Mouse (Mus musculus) embryonic facial prominence, embryonic 11.5 days (tissue): ENCODE results near the gene Klhl9. TPM values are rescaled to one million over a fixed set of nuclear protein-coding genes. Genes with fewer than 3 reads are reported as not detected.

Source experiments
- ATAC-seq: fragments of 200-750 bp; cut with Nextera tagmentation; replicated peaks from 2 replicates; pipeline ENCODE4 v1.8.0; 2017; ENCODE audit warnings: low read depth; ENCODE audit not compliant: insufficient number of reproducible peaks, low FRiP score, low TSS enrichment
- DNase-seq: peaks from one replicate; pipeline ENCODE4 v3.0.0-alpha.2; 2015; ENCODE audit warnings: low spot score
- H3K27ac ChIP-seq: fragments of 300-500 bp; sonication (generic); replicated peaks from 2 replicates; pipeline ENCODE4 v1.5.1; 2014; ENCODE audit warnings: mild to moderate bottlenecking, low read depth, low read length, control low read depth
- H3K27me3 ChIP-seq: fragments of 300-500 bp; sonication (generic); 2 replicates; pipeline ENCODE4 v1.6.1; 2014; ENCODE audit warnings: mild to moderate bottlenecking, low read length, moderate library complexity, mixed read lengths; ENCODE audit not compliant: control insufficient read depth, insufficient read depth
- H3K36me3 ChIP-seq: fragments of 300-500 bp; sonication (generic); replicated peaks from 2 replicates; pipeline ENCODE4 v1.6.1; 2014; ENCODE audit warnings: low read depth, mild to moderate bottlenecking, low read length, moderate library complexity, mixed read lengths; ENCODE audit not compliant: control insufficient read depth, insufficient read depth
- H3K4me1 ChIP-seq: fragments of 300-500 bp; sonication (generic); 2 replicates; pipeline ENCODE4 v1.6.1; 2014; ENCODE audit warnings: low read length, mixed read lengths; ENCODE audit not compliant: control insufficient read depth, insufficient read depth
- H3K4me2 ChIP-seq: fragments of 300-500 bp; sonication (generic); 2 replicates; pipeline ENCODE4 v1.6.1; 2014; ENCODE audit warnings: low read depth, mild to moderate bottlenecking, control low read depth, low read length, moderate library complexity
- H3K4me3 ChIP-seq: fragments of 300-500 bp; sonication (generic); 2 replicates; pipeline ENCODE4 v1.5.1; 2014; ENCODE audit warnings: low read depth, low read length, control low read depth
- H3K9ac ChIP-seq: fragments of 300-500 bp; sonication (generic); replicated peaks from 2 replicates; pipeline ENCODE4 v1.6.1; 2014; ENCODE audit warnings: mild to moderate bottlenecking, control low read depth, low read length
- H3K9me3 ChIP-seq: fragments of 300-500 bp; sonication (generic); replicated peaks from 2 replicates; pipeline ENCODE4 v1.6.1; 2016; ENCODE audit warnings: mild to moderate bottlenecking, low read length, inconsistent platforms, mixed read lengths; ENCODE audit not compliant: control insufficient read depth
- WGBS: fragments of 180-500 bp; shearing (Covaris S2); extraction: QIAGEN DNeasy Blood & Tissue Kit; methylation state at CpG from one replicate; pipeline ENCODE4 v1.1.7; 2014; 5-methylcytosine and 5-hydroxymethylcytosine counted together
- polyA plus RNA-seq: library from polyadenylated mRNA; unstranded; fragments of >200 nt; fragmentation: Nextera tagmentation; extraction: Ambion mirVana; gene quantifications from 2 replicates; pipeline ENCODE4 v1.2.1, GENCODE M21; 2014

Klhl9 gene
- polyA plus RNA-seq, 1 experiment from 2014 or later = 180 TPM

GRCm38 (mm10) chr4:88705924-88706323 lies 16.3 kb downstream of the Klhl9 start:
- no peaks in the 10 kb centered on the region for H3K27me3 ChIP-seq
- no peaks in the 10 kb centered on the region for H3K36me3 ChIP-seq
- H3K9me3 ChIP-seq = no peaks in the 10 kb centered on the region
- DNase-seq (no peak), ATAC-seq (no peak)
- no peaks in the 10 kb centered on the region for H3K4me1 ChIP-seq
- 50% methylated on average over 3 of the region's 3 CpGs for WGBS
- H3K9ac ChIP-seq = no peak overlapping the region
- no peak overlapping the region for H3K4me2 ChIP-seq
- no peak overlapping the region for H3K27ac ChIP-seq
- H3K4me3 ChIP-seq = no peak overlapping the region

DNA sequence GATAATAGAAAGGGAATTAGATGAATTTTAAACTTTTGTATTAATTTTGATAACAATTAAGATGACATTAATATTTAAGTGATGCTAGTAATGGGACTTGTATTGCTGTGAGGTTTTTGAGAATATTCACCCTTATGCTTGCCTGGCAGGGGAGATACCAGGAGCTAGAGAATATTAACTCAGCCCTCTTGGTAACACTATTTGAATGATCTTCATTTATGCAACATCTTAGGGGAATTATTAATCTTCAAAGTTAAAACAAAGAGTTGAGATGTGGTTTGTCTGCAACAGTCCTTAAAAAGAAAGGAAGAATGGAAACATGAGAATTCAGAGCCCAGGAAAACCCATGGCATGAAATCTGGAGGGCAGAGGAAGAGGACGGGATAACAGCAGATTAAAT lies 23.0 kb downstream of the Klhl9 start:
- H3K36me3 ChIP-seq = no peaks in the 10 kb centered on the region
- no peak overlapping the region for H3K4me2 ChIP-seq
- H3K27ac ChIP-seq = no peak overlapping the region
- no peak overlapping the region for H3K9ac ChIP-seq
- no peaks in the 10 kb centered on the region for H3K27me3 ChIP-seq
- no peak for DNase-seq
- 87% methylated on average over 1 of the region's 1 CpGs for WGBS
- no peak overlapping the region for H3K4me3 ChIP-seq
- no peaks in the 10 kb centered on the region for H3K4me1 ChIP-seq
- H3K9me3 ChIP-seq = no peaks in the 10 kb centered on the region
- ATAC-seq = no peak

- Histone ChIP-seq H3K9ac (no peak overlapping the region), H3K36me3 (no peaks in the 10 kb centered on the region), H3K4me1 (no peaks in the 10 kb centered on the region), H3K27ac (no peak overlapping the region), H3K9me3 (no peaks in the 10 kb centered on the region), H3K4me3 (no peak overlapping the region), H3K4me2 (no peak overlapping the region), H3K27me3 (no peaks in the 10 kb centered on the region)
- ATAC-seq = no peak
- no peak for DNase-seq
- WGBS = 82% methylated on average over 5 of the region's 5 CpGs
Measured at GRCm38 (mm10) chr4:88698781-88699180, 23.5 kb downstream of the Klhl9 start.

GRCm38 (mm10) chr4:88697753-88698152 lies 24.5 kb downstream of the Klhl9 start:
- DNase-seq = no peak
- H3K4me1 ChIP-seq = no peaks in the 10 kb centered on the region
- no peak for ATAC-seq
- H3K4me2 ChIP-seq = no peak overlapping the region
- WGBS = 85% methylated on average over 4 of the region's 4 CpGs
- H3K36me3 ChIP-seq = no peaks in the 10 kb centered on the region
- H3K27me3 ChIP-seq = no peaks in the 10 kb centered on the region
- no peak overlapping the region for H3K4me3 ChIP-seq
- H3K27ac ChIP-seq = no peak overlapping the region
- H3K9me3 ChIP-seq = no peaks in the 10 kb centered on the region
- no peak overlapping the region for H3K9ac ChIP-seq

GRCm38 (mm10) chr4:88697108-88697507 lies 25.2 kb downstream of the Klhl9 start:
- no peaks in the 10 kb centered on the region for H3K4me1 ChIP-seq
- no peak for DNase-seq
- H3K4me3 ChIP-seq = no peak overlapping the region
- H3K9ac ChIP-seq = no peak overlapping the region
- H3K36me3 ChIP-seq = no peaks in the 10 kb centered on the region
- ATAC-seq = no peak
- WGBS = 65% methylated on average over 6 of the region's 6 CpGs
- no peaks in the 10 kb centered on the region for H3K9me3 ChIP-seq
- H3K27ac ChIP-seq = no peak overlapping the region
- H3K27me3 ChIP-seq = no peaks in the 10 kb centered on the region
- no peak overlapping the region for H3K4me2 ChIP-seq

DNA sequence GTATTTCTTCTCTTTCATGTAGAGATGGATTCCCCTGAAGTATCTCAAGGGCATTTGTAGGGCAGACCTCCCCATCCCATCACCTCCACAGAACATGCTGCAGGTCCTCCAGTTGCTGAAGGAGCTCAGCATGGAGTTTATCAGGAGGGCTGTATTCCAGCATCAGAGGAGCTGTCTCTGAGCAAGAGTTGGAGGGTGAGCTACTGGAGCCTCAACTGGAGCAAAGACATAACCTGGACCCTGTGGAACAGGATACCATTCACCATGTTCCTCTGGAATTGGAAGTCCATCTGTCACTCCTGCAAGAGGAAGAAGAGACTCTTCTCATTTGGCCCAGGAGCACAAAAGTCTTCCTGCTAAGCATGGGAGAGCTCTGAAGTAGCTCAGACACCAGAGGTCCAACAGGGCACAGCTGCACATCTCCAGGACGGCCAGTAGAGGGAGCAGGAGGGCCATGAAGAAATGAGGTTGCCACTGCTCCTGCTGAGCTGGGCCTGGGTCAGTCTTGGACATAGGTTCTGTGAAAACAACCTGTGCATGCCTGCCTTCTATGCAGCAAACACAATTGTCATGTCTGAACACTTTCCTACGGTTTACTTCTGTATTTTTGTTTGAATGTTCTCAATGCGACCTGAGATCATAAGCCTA lies 25.9 kb downstream of the Klhl9 start:
- ATAC-seq (no peak), DNase-seq (peak; percentile 86)
- Histone ChIP-seq H3K9ac (no peak overlapping the region), H3K27me3 (no peaks in the 10 kb centered on the region), H3K27ac (no peak overlapping the region), H3K4me1 (no peaks in the 10 kb centered on the region), H3K9me3 (no peaks in the 10 kb centered on the region), H3K36me3 (no peaks in the 10 kb centered on the region), H3K4me3 (no peak overlapping the region), H3K4me2 (no peak overlapping the region)
- WGBS = 23% methylated on average over 3 of the region's 3 CpGs

DNA sequence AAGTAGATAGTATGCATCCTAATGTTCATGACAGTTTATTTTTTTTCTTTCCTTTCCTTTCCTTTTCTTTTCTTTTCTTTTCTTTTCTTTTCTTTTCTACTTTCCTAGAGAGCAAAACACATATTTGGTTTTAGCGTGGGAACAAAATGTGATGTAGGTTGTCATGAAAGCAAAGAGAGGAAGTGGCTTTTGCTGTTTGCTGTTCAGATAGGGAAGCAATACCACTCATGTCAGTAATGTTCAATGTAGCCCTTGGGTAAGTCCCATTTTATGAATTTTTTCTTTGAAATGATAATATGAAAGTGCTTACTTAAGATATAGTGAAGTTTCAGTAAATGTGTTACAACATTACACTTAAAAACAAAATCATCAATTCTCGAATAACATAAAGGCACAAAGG lies 28.9 kb downstream of the Klhl9 start:
- Histone ChIP-seq H3K4me1 (no peaks in the 10 kb centered on the region), H3K4me2 (no peak overlapping the region), H3K36me3 (no peaks in the 10 kb centered on the region), H3K27me3 (no peaks in the 10 kb centered on the region), H3K27ac (no peak overlapping the region), H3K4me3 (no peak overlapping the region), H3K9ac (no peak overlapping the region), H3K9me3 (no peaks in the 10 kb centered on the region)
- no peak for DNase-seq
- 81% methylated on average over 2 of the region's 2 CpGs for WGBS
- ATAC-seq = no peak

GRCm38 (mm10) chr4:88692537-88692936 lies 29.7 kb downstream of the Klhl9 start:
- no peak overlapping the region for H3K4me2 ChIP-seq
- no peaks in the 10 kb centered on the region for H3K4me1 ChIP-seq
- no peak overlapping the region for H3K27ac ChIP-seq
- no peaks in the 10 kb centered on the region for H3K27me3 ChIP-seq
- no peak overlapping the region for H3K9ac ChIP-seq
- no peaks in the 10 kb centered on the region for H3K9me3 ChIP-seq
- WGBS = 88% methylated on average over 1 of the region's 1 CpGs
- no peaks in the 10 kb centered on the region for H3K36me3 ChIP-seq
- ATAC-seq (no peak), DNase-seq (no peak)
- no peak overlapping the region for H3K4me3 ChIP-seq
